Mouse (Mus musculus): ENCODE measurements around the gene Sik3. TPM values are rescaled to one million over a fixed set of nuclear protein-coding genes. Genes with fewer than 3 reads are reported as not detected.

Sik3 gene
- polyA plus RNA-seq, 1 experiment from 2014 or later: 5.6 TPM

GRCm38 (mm10) chr9:46270782-46271181 is 258.2 kb downstream of the Sik3 start:
- Histone ChIP-seq H3K36me3 (replicated peaks) (peaks cover 16% of the 10 kb centered on the region), H3K4me3 (no peak overlapping the region), H3K27ac (no peak overlapping the region), H3K4me1 (peaks cover 31% of the 10 kb centered on the region), H3K9me3 (no peaks in the 10 kb centered on the region), H3K27me3 (ENCODE audit: poor library complexity, severe bottlenecking) (peaks cover 39% of the 10 kb centered on the region)
- DNase-seq (ENCODE audit: extremely low spot score, low spot score): no peak
- 96% methylated on average over 4 of the region's 4 CpGs for WGBS

DNA sequence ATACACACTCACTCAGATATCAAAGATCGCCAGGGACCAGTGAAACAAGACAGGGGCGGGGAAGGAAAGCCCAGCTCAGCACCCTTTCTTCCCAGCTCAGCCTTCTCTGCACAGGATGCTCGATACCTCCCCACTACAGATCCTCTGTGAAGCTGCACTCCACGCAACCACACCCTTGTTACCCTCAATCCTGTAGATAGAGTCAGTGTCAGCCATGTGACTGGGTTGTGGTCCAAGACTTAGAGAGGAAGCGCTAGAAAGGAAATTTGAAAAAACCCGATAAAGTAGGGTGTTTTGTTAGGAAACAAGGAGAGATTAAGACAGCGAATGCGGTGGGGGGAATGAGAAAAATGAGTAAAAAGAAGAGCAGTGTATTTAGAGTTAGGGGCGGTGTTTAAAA is 259.4 kb downstream of the Sik3 start:
- Histone ChIP-seq H3K27me3 (ENCODE audit: poor library complexity, severe bottlenecking) (peaks cover 39% of the 10 kb centered on the region), H3K4me3 (peak overlapping the region; percentile 94), H3K27ac (no peak overlapping the region), H3K36me3 (replicated peaks) (peaks cover 29% of the 10 kb centered on the region), H3K4me1 (peaks cover 31% of the 10 kb centered on the region), H3K9me3 (no peaks in the 10 kb centered on the region)
- no peak for DNase-seq (ENCODE audit: extremely low spot score, low spot score)
- WGBS: 86% methylated on average over 9 of the region's 9 CpGs

DNA sequence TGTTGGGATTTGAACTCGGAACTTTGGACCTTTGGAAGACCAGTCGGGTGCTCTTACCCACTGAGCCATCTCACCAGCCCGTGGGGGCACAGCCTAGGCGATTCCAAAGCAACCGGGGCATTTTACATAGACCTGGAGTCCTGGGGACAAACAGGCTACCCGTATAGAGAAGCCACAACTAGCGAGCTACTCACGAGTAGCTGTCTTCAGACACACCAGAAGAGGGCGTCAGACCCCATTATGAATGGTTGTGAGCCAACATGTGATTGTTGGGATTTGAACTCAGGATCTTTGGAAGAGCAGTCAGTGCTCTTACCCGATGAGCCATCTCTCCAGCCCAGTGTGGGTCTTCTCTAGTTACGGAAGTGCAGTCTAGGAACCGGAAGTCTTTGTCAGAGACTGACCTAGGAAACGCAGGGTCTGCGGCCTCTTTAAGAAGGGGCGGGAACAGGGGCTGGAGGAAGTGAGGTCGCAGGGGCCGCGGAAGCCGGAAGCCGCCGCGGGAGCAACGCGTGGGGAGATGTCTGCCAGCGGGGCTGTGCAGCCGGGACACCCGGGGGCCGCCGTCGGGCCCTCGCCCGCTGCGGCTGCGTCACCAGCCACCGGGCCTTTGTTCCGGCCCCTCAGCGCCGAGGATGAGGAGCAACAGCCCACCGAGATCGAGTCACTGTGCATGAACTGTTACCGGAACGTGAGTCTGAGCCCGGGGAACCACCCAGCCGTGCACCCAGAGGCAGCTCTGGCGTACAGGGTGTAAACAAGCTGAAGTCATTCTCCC is 260.2 kb downstream of the Sik3 start, which contains the start of gene Zpr1:
Gene Zpr1 (plus strand): TSS at position 388 of the 778 bp plus-strand sequence.
- Histone ChIP-seq H3K27me3 (ENCODE audit: poor library complexity, severe bottlenecking) (peaks cover 38% of the 10 kb centered on the region), H3K4me1 (peaks cover 31% of the 10 kb centered on the region), H3K36me3 (replicated peaks) (peaks cover 37% of the 10 kb centered on the region), H3K27ac (peak within 1 kb of the TSS; percentile 87), H3K4me3 (peak within 1 kb of the TSS; percentile 94), H3K9me3 (no peaks in the 10 kb centered on the region)
- WGBS: 7% methylated on average over 45 of the region's 45 CpGs
- peak; percentile 90 for DNase-seq (ENCODE audit: extremely low spot score, low spot score)

Other genes starting within 250 kb of the Sik3 start
- 19.3 and 20.4 TPM in 2 replicates for gene Cep164, start 184.1 kb upstream of the Sik3 start, polyA plus RNA-seq (2016; fragmentation: Nextera tagmentation; extraction: Ambion mirVana)
- gene Bace1, start 174.2 kb upstream of the Sik3 start, polyA plus RNA-seq (2016; fragmentation: Nextera tagmentation; extraction: Ambion mirVana): 18.5 and 20.7 TPM in 2 replicates
- gene Pcsk7, start 106.3 kb upstream of the Sik3 start, polyA plus RNA-seq (2016; fragmentation: Nextera tagmentation; extraction: Ambion mirVana): 17.8 TPM in 2 replicates
- gene Rnf214, start 105.9 kb upstream of the Sik3 start, polyA plus RNA-seq (2016; fragmentation: Nextera tagmentation; extraction: Ambion mirVana): 57.9 and 65.5 TPM in 2 replicates
- gene Tagln, start 76.8 kb upstream of the Sik3 start, polyA plus RNA-seq (2016; fragmentation: Nextera tagmentation; extraction: Ambion mirVana): 18.6 and 20.7 TPM in 2 replicates
- 23.8 and 24.6 TPM in 2 replicates for gene Sidt2, start 57.6 kb upstream of the Sik3 start, polyA plus RNA-seq (2016; fragmentation: Nextera tagmentation; extraction: Ambion mirVana)
- gene Pafah1b2, start 130 bp upstream of the Sik3 start, polyA plus RNA-seq (2016; fragmentation: Nextera tagmentation; extraction: Ambion mirVana): 279 and 288 TPM in 2 replicates
- 0.95 and 1.1 TPM in 2 replicates for gene Apoa1, start 215.8 kb downstream of the Sik3 start, polyA plus RNA-seq (2016; fragmentation: Nextera tagmentation; extraction: Ambion mirVana)
- gene Apoc3, start 222.8 kb downstream of the Sik3 start, polyA plus RNA-seq (2016; fragmentation: Nextera tagmentation; extraction: Ambion mirVana): not detected in 2 replicates
- not detected in 2 replicates for gene Apoa4, start 227.9 kb downstream of the Sik3 start, polyA plus RNA-seq (2016; fragmentation: Nextera tagmentation; extraction: Ambion mirVana)

Data from forebrain, embryonic 10.5 days (tissue).